Mouse (Mus musculus) megakaryocyte, adult 5-6 weeks (primary cell): ENCODE measurements around the gene Lrrc20. TPM values are rescaled to one million over a fixed set of nuclear protein-coding genes. Genes with fewer than 3 reads are reported as not detected.
A peak's percentile ranks its signal among the peaks of the same experiment; 100 is the strongest.
"Not testable (repeated sequence)": the region's sequence is repeated elsewhere in the genome, so short reads cannot be mapped to it uniquely, and the experiment has no call there.

Experiments used
- ATAC-seq: 2 replicates; pipeline ENCODE4 v1.8.0; 2016; ENCODE audit warnings: mild to moderate bottlenecking, inconsistent platforms; ENCODE audit not compliant: poor library complexity, severe bottlenecking
- total RNA-seq, 2 experiments: library from RNA; stranded (forward) in 1 of 2; stranded (reverse) in 1 of 2; fragments of 153-499, 151-499 nt in 1 of 2; fragments of 221-1000, 200-1000 nt in 1 of 2; gene quantifications; 2 replicates each; pipeline versions ENCODE4 v1.2.3 to v1.2.4; 2015 to 2017

Gene Lrrc20
- total RNA-seq, 2 experiments from 2014 or later = 6.6 to 7.0 TPM

GRCm38 (mm10) chr10:61563550-61563949, 87.9 kb downstream of the Lrrc20 start:
- no peak for ATAC-seq

- ATAC-seq = no peak
Measured at GRCm38 (mm10) chr10:61564408-61564807, 88.8 kb downstream of the Lrrc20 start.

- ATAC-seq = no peak
Measured at GRCm38 (mm10) chr10:61570181-61570580, 94.6 kb downstream of the Lrrc20 start.

GRCm38 (mm10) chr10:61572126-61572525, 96.5 kb downstream of the Lrrc20 start:
- no peak for ATAC-seq

- ATAC-seq = no peak
Measured at GRCm38 (mm10) chr10:61576120-61576767, 100.6 kb downstream of the Lrrc20 start.

GRCm38 (mm10) chr10:61587241-61587849, 111.7 kb downstream of the Lrrc20 start:
- ATAC-seq = no peak

GRCm38 (mm10) chr10:61597991-61598390, 122.4 kb downstream of the Lrrc20 start:
- ATAC-seq = no peak

GRCm38 (mm10) chr10:61599556-61600114, 124.0 kb downstream of the Lrrc20 start:
- no peak for ATAC-seq

- peak; percentile 75 for ATAC-seq
Measured at GRCm38 (mm10) chr10:61602283-61603033, 126.9 kb downstream of the Lrrc20 start.

- no peak for ATAC-seq
Measured at GRCm38 (mm10) chr10:61604376-61605065, 128.9 kb downstream of the Lrrc20 start.

- ATAC-seq = not testable (repeated sequence)
Measured at GRCm38 (mm10) chr10:61605381-61605780, 129.8 kb downstream of the Lrrc20 start.

GRCm38 (mm10) chr10:61605851-61606250, 130.2 kb downstream of the Lrrc20 start:
- peak; percentile 78 for ATAC-seq

GRCm38 (mm10) chr10:61608233-61608632, 132.6 kb downstream of the Lrrc20 start:
- no peak for ATAC-seq

GRCm38 (mm10) chr10:61610650-61611235, 135.1 kb downstream of the Lrrc20 start:
- no peak for ATAC-seq

GRCm38 (mm10) chr10:61614311-61614710, 138.7 kb downstream of the Lrrc20 start:
- ATAC-seq = no peak

- no peak for ATAC-seq
Measured at GRCm38 (mm10) chr10:61618528-61618927, 142.9 kb downstream of the Lrrc20 start.

- no peak for ATAC-seq
Measured at GRCm38 (mm10) chr10:61621681-61622080, 146.1 kb downstream of the Lrrc20 start.

GRCm38 (mm10) chr10:61623874-61624273, 148.3 kb downstream of the Lrrc20 start:
- ATAC-seq = not testable (repeated sequence)

- no peak for ATAC-seq
Measured at GRCm38 (mm10) chr10:61624771-61625170, 149.2 kb downstream of the Lrrc20 start.
